Mouse (Mus musculus): Measurements from ENCODE around the gene Tmem132a. TPM values are rescaled to one million over a fixed set of nuclear protein-coding genes. Genes with fewer than 3 reads are reported as not detected.

Gene Tmem132a
- polyA plus RNA-seq, 1 experiment from 2014 or later: 2.1 TPM

- WGBS (ENCODE audit: insufficient replicate concordance): 71% methylated on average over 3 of the region's 3 CpGs
- no peaks in the 10 kb centered on the region for H3K9me3 ChIP-seq (ENCODE audit: low read length)
- H3K9ac ChIP-seq (replicated peaks): no peak overlapping the region
- no peak overlapping the region for H3K27ac ChIP-seq (ENCODE audit: low read depth)
- DNase-seq: no peak
- ATAC-seq: no peak
- H3K4me3 ChIP-seq (ENCODE audit: low read depth, low read length): no peak overlapping the region
- no peaks in the 10 kb centered on the region for H3K4me1 ChIP-seq (ENCODE audit: insufficient read depth)
- H3K36me3 ChIP-seq (replicated peaks; ENCODE audit: insufficient read depth, low read length): no peaks in the 10 kb centered on the region
- H3K27me3 ChIP-seq (ENCODE audit: insufficient read depth, low read length): no peaks in the 10 kb centered on the region
- no peak overlapping the region for H3K4me2 ChIP-seq (ENCODE audit: low read depth, low read length)
- no peak for TF ChIP-seq EP300 (IDR thresholded peaks at IDR 0.05; ENCODE audit: low read depth)
- TF ChIP-seq CTCF (IDR thresholded peaks at IDR 0.05; ENCODE audit: low read depth): no peak
Observed at GRCm38 (mm10) chr19:10855422-10855821, 14.3 kb downstream of the Tmem132a start.

- TF ChIP-seq CTCF (IDR thresholded peaks at IDR 0.05; ENCODE audit: low read depth) (no peak), EP300 (IDR thresholded peaks at IDR 0.05; ENCODE audit: low read depth) (no peak)
- DNase-seq: no peak
- H3K9me3 ChIP-seq (ENCODE audit: low read length): no peaks in the 10 kb centered on the region
- no peak overlapping the region for H3K9ac ChIP-seq (replicated peaks)
- ATAC-seq: no peak
- no peaks in the 10 kb centered on the region for H3K36me3 ChIP-seq (replicated peaks; ENCODE audit: insufficient read depth, low read length)
- no peaks in the 10 kb centered on the region for H3K27me3 ChIP-seq (ENCODE audit: insufficient read depth, low read length)
- H3K4me1 ChIP-seq (ENCODE audit: insufficient read depth): peaks cover 3% of the 10 kb centered on the region
- H3K4me2 ChIP-seq (ENCODE audit: low read depth, low read length): no peak overlapping the region
- 58% methylated on average over 3 of the region's 3 CpGs for WGBS (ENCODE audit: insufficient replicate concordance)
- no peak overlapping the region for H3K4me3 ChIP-seq (ENCODE audit: low read depth, low read length)
- H3K27ac ChIP-seq (ENCODE audit: low read depth): no peak overlapping the region
Observed at GRCm38 (mm10) chr19:10847311-10848087, 22.2 kb downstream of the Tmem132a start.

GRCm38 (mm10) chr19:10846150-10846549 lies 23.6 kb downstream of the Tmem132a start:
- 83% methylated on average over 7 of the region's 7 CpGs for WGBS (ENCODE audit: insufficient replicate concordance)
- DNase-seq (no peak), ATAC-seq (no peak)
- Histone ChIP-seq H3K4me1 (ENCODE audit: insufficient read depth) (peaks cover 7% of the 10 kb centered on the region), H3K36me3 (replicated peaks; ENCODE audit: insufficient read depth, low read length) (no peaks in the 10 kb centered on the region), H3K9ac (replicated peaks) (no peak overlapping the region), H3K27me3 (ENCODE audit: insufficient read depth, low read length) (no peaks in the 10 kb centered on the region), H3K27ac (ENCODE audit: low read depth) (no peak overlapping the region), H3K4me3 (ENCODE audit: low read depth, low read length) (no peak overlapping the region), H3K9me3 (ENCODE audit: low read length) (no peaks in the 10 kb centered on the region), H3K4me2 (ENCODE audit: low read depth, low read length) (no peak overlapping the region)
- TF ChIP-seq EP300 (IDR thresholded peaks at IDR 0.05; ENCODE audit: low read depth) (no peak), CTCF (IDR thresholded peaks at IDR 0.05; ENCODE audit: low read depth) (no peak)

- no peaks in the 10 kb centered on the region for H3K9me3 ChIP-seq (ENCODE audit: low read length)
Observed at GRCm38 (mm10) chr19:10845454-10845853, 24.3 kb downstream of the Tmem132a start.

GRCm38 (mm10) chr19:10844206-10844605 lies 25.5 kb downstream of the Tmem132a start:
- Histone ChIP-seq H3K4me2 (ENCODE audit: low read depth, low read length) (peak overlapping the region; percentile 28; the same call in 1 of the 2 replicates), H3K9me3 (ENCODE audit: low read length) (no peaks in the 10 kb centered on the region), H3K9ac (replicated peaks) (no peak overlapping the region), H3K27me3 (ENCODE audit: insufficient read depth, low read length) (no peaks in the 10 kb centered on the region), H3K27ac (ENCODE audit: low read depth) (0 out of 2 replicates have a peak overlapping the region, but pooled peaks have one; percentile 3), H3K36me3 (replicated peaks; ENCODE audit: insufficient read depth, low read length) (no peaks in the 10 kb centered on the region), H3K4me1 (ENCODE audit: insufficient read depth) (peaks cover 7% of the 10 kb centered on the region), H3K4me3 (ENCODE audit: low read depth, low read length) (peak overlapping the region; percentile 11; the same call in 1 of the 2 replicates)
- no peak for DNase-seq
- TF ChIP-seq CTCF (IDR thresholded peaks at IDR 0.05; ENCODE audit: low read depth) (no peak), EP300 (IDR thresholded peaks at IDR 0.05; ENCODE audit: low read depth) (no peak)
- ATAC-seq: no peak
- 76% methylated on average over 5 of the region's 5 CpGs for WGBS (ENCODE audit: insufficient replicate concordance)

More at GRCm38 (mm10) chr19:10845454-10845853, 24.3 kb downstream of the Tmem132a start:
- Histone ChIP-seq H3K27me3 (ENCODE audit: insufficient read depth, low read length) (no peaks in the 10 kb centered on the region), H3K4me1 (ENCODE audit: insufficient read depth) (peaks cover 7% of the 10 kb centered on the region), H3K9ac (replicated peaks) (no peak overlapping the region), H3K4me2 (ENCODE audit: low read depth, low read length) (0 out of 2 replicates have a peak overlapping the region, but pooled peaks have one; percentile 36), H3K27ac (ENCODE audit: low read depth) (no peak overlapping the region), H3K4me3 (ENCODE audit: low read depth, low read length) (no peak overlapping the region), H3K36me3 (replicated peaks; ENCODE audit: insufficient read depth, low read length) (no peaks in the 10 kb centered on the region)
- TF ChIP-seq CTCF (IDR thresholded peaks at IDR 0.05; ENCODE audit: low read depth): no peak
- no peak for TF ChIP-seq EP300 (IDR thresholded peaks at IDR 0.05; ENCODE audit: low read depth)
- ATAC-seq (peak; percentile 20; the same call in 1 of the 2 replicates), DNase-seq (no peak)
- 47% methylated on average over 3 of the region's 3 CpGs for WGBS (ENCODE audit: insufficient replicate concordance)

GRCm38 (mm10) chr19:10842914-10843313 lies 26.8 kb downstream of the Tmem132a start:
- no peaks in the 10 kb centered on the region for H3K27me3 ChIP-seq (ENCODE audit: insufficient read depth, low read length)
- H3K9ac ChIP-seq (replicated peaks): peak overlapping the region; percentile 48
- peak; percentile 51 for DNase-seq
- ATAC-seq: peak; percentile 24; the same call in 1 of the 2 replicates
- WGBS (ENCODE audit: insufficient replicate concordance): 31% methylated on average over 24 of the region's 24 CpGs
- TF ChIP-seq CTCF (IDR thresholded peaks at IDR 0.05; ENCODE audit: low read depth): no peak
- no peak for TF ChIP-seq EP300 (IDR thresholded peaks at IDR 0.05; ENCODE audit: low read depth)
- H3K9me3 ChIP-seq (ENCODE audit: low read length): no peaks in the 10 kb centered on the region
- peak overlapping the region; percentile 38 for H3K4me3 ChIP-seq (ENCODE audit: low read depth, low read length)
- peak overlapping the region; percentile 58 for H3K4me2 ChIP-seq (ENCODE audit: low read depth, low read length)
- peak overlapping the region; percentile 92 for H3K27ac ChIP-seq (ENCODE audit: low read depth)
- peaks cover 7% of the 10 kb centered on the region for H3K4me1 ChIP-seq (ENCODE audit: insufficient read depth)
- no peaks in the 10 kb centered on the region for H3K36me3 ChIP-seq (replicated peaks; ENCODE audit: insufficient read depth, low read length)

Data from liver, postnatal 0 days (tissue).